Mouse (Mus musculus): ENCODE measurements around the gene Sim2.

DNA sequence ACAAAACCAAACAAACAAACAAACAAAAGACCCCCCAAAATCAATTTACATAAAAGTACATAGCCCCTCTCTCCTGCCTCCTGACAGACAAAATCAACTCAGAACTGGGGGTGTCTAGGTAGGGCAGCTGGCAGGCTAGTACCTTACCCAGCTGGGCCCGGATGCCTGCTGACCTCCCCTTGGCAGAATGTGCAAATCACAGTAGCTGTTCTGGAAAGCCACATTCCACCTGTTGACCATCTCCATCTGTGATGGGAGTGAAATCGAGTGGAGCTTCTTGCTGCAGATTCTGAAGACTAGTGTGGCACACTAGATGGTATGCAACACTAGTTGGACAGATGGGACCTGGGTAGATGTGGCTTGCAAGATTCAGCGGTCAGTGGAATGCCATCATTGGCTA lies 34.4 kb upstream of the Sim2 start:
- TF ChIP-seq CTCF (IDR thresholded peaks at IDR 0.05) (no peak), EP300 (IDR thresholded peaks at IDR 0.05) (no peak)
